Mouse (Mus musculus): ENCODE results near the gene Aplp1. TPM values are rescaled to one million over a fixed set of nuclear protein-coding genes. Genes with fewer than 3 reads are reported as not detected.

Aplp1 gene
- polyA plus RNA-seq, 1 experiment: 0.26 TPM

- TF ChIP-seq E2F4 (IDR thresholded peaks at IDR 0.05; ENCODE audit: insufficient read depth): no peak
- no peak for TF ChIP-seq MYOD1 (IDR thresholded peaks at IDR 0.05; ENCODE audit: control insufficient read depth in 1 of 3, insufficient read length in 2 of 3, low read depth in 2 of 3)
- TF ChIP-seq CEBPB (IDR thresholded peaks at IDR 0.05; ENCODE audit: insufficient read depth, poor library complexity, severe bottlenecking): no peak
- TF ChIP-seq REST (IDR thresholded peaks at IDR 0.05; ENCODE audit: insufficient read depth, insufficient read length): no peak
- no peak for TF ChIP-seq POLR2AphosphoS2 (IDR thresholded peaks at IDR 0.05; ENCODE audit: insufficient read length, low read depth)
- no peak for TF ChIP-seq TCF3 (IDR thresholded peaks at IDR 0.05; ENCODE audit: insufficient read length, low read depth)
- TF ChIP-seq TCF12 (IDR thresholded peaks at IDR 0.05; ENCODE audit: insufficient read depth, poor library complexity, severe bottlenecking): no peak
- TF ChIP-seq SRF (IDR thresholded peaks at IDR 0.05; ENCODE audit: control insufficient read depth, insufficient read length, low read depth): no peak
- TF ChIP-seq MAX (IDR thresholded peaks at IDR 0.05; ENCODE audit: low read depth): no peak
- TF ChIP-seq MYOG (IDR thresholded peaks at IDR 0.05; ENCODE audit: control insufficient read depth in 1 of 3, insufficient read depth in 1 of 3, insufficient read length in 2 of 3, low read depth in 2 of 3): no peak
- Histone ChIP-seq H3K79me2 (ENCODE audit: control insufficient read depth, insufficient read depth) (no peaks in the 10 kb centered on the region), H3K27me3 (ENCODE audit: control insufficient read depth, insufficient read depth, insufficient read length) (peaks cover 59% of the 10 kb centered on the region), H3K4me3 (no peak overlapping the region), H3K4me2 (ENCODE audit: low read depth) (no peak overlapping the region), H3ac (ENCODE audit: control insufficient read depth, insufficient read length) (no peak overlapping the region), H3K36me3 (ENCODE audit: control insufficient read depth, insufficient read depth) (no peaks in the 10 kb centered on the region)
Measured at GRCm38 (mm10) chr7:30453766-30454165, 8.4 kb upstream of the Aplp1 start.

GRCm38 (mm10) chr7:30453327-30453726 is 8.0 kb upstream of the Aplp1 start:
- Histone ChIP-seq H3K79me2 (ENCODE audit: control insufficient read depth, insufficient read depth) (no peaks in the 10 kb centered on the region), H3K36me3 (ENCODE audit: control insufficient read depth, insufficient read depth) (no peaks in the 10 kb centered on the region), H3K27me3 (ENCODE audit: control insufficient read depth, insufficient read depth, insufficient read length) (peaks cover 59% of the 10 kb centered on the region), H3ac (ENCODE audit: control insufficient read depth, insufficient read length) (no peak overlapping the region), H3K4me3 (no peak overlapping the region), H3K4me2 (ENCODE audit: low read depth) (no peak overlapping the region)
- TF ChIP-seq MYOG (IDR thresholded peaks at IDR 0.05; ENCODE audit: control insufficient read depth in 1 of 3, insufficient read depth in 1 of 3, insufficient read length in 2 of 3, low read depth in 2 of 3) (no peak), REST (IDR thresholded peaks at IDR 0.05; ENCODE audit: insufficient read depth, insufficient read length) (no peak), MAX (IDR thresholded peaks at IDR 0.05; ENCODE audit: low read depth) (no peak), POLR2A (IDR thresholded peaks at IDR 0.05; ENCODE audit: insufficient read length, low read depth) (no peak), MYOD1 (IDR thresholded peaks at IDR 0.05; ENCODE audit: control insufficient read depth in 1 of 3, insufficient read length in 2 of 3, low read depth in 2 of 3) (no peak), CEBPB (IDR thresholded peaks at IDR 0.05; ENCODE audit: insufficient read depth, poor library complexity, severe bottlenecking) (no peak), SRF (IDR thresholded peaks at IDR 0.05; ENCODE audit: control insufficient read depth, insufficient read length, low read depth) (no peak), USF1 (IDR thresholded peaks at IDR 0.05; ENCODE audit: low read depth) (no peak), TCF12 (IDR thresholded peaks at IDR 0.05; ENCODE audit: insufficient read depth, poor library complexity, severe bottlenecking) (no peak), POLR2AphosphoS2 (IDR thresholded peaks at IDR 0.05; ENCODE audit: insufficient read length, low read depth) (no peak), TCF3 (IDR thresholded peaks at IDR 0.05; ENCODE audit: insufficient read length, low read depth) (no peak), E2F4 (IDR thresholded peaks at IDR 0.05; ENCODE audit: insufficient read depth) (no peak)

- Histone ChIP-seq H3K36me3 (ENCODE audit: control insufficient read depth, insufficient read depth) (no peaks in the 10 kb centered on the region), H3K4me2 (ENCODE audit: low read depth) (no peak overlapping the region), H3K79me2 (ENCODE audit: control insufficient read depth, insufficient read depth) (no peaks in the 10 kb centered on the region), H3K4me3 (no peak overlapping the region), H3K27me3 (ENCODE audit: control insufficient read depth, insufficient read depth, insufficient read length) (peaks cover 44% of the 10 kb centered on the region), H3ac (ENCODE audit: control insufficient read depth, insufficient read length) (no peak overlapping the region)
- no peak for TF ChIP-seq MYOD1 (IDR thresholded peaks at IDR 0.05; ENCODE audit: control insufficient read depth in 1 of 3, insufficient read length in 2 of 3, low read depth in 2 of 3)
- TF ChIP-seq E2F4 (IDR thresholded peaks at IDR 0.05; ENCODE audit: insufficient read depth): no peak
- no peak for TF ChIP-seq TCF12 (IDR thresholded peaks at IDR 0.05; ENCODE audit: insufficient read depth, poor library complexity, severe bottlenecking)
- no peak for TF ChIP-seq POLR2A (IDR thresholded peaks at IDR 0.05; ENCODE audit: insufficient read length, low read depth)
- no peak for TF ChIP-seq MYOG (IDR thresholded peaks at IDR 0.05; ENCODE audit: control insufficient read depth in 1 of 3, insufficient read depth in 1 of 3, insufficient read length in 2 of 3, low read depth in 2 of 3)
- TF ChIP-seq USF1 (IDR thresholded peaks at IDR 0.05; ENCODE audit: low read depth): no peak
- TF ChIP-seq TCF3 (IDR thresholded peaks at IDR 0.05; ENCODE audit: insufficient read length, low read depth): no peak
Measured at GRCm38 (mm10) chr7:30450241-30450640, 4.9 kb upstream of the Aplp1 start.

- no peak overlapping the region for H3K4me3 ChIP-seq
- H3ac ChIP-seq (ENCODE audit: control insufficient read depth, insufficient read length): no peak overlapping the region
- H3K27me3 ChIP-seq (ENCODE audit: control insufficient read depth, insufficient read depth, insufficient read length): peaks cover 41% of the 10 kb centered on the region
- H3K79me2 ChIP-seq (ENCODE audit: control insufficient read depth, insufficient read depth): no peaks in the 10 kb centered on the region
- no peaks in the 10 kb centered on the region for H3K36me3 ChIP-seq (ENCODE audit: control insufficient read depth, insufficient read depth)
- H3K4me2 ChIP-seq (ENCODE audit: low read depth): no peak overlapping the region
- TF ChIP-seq USF1 (IDR thresholded peaks at IDR 0.05; ENCODE audit: low read depth) (no peak), E2F4 (IDR thresholded peaks at IDR 0.05; ENCODE audit: insufficient read depth) (no peak), REST (IDR thresholded peaks at IDR 0.05; ENCODE audit: insufficient read depth, insufficient read length) (no peak), POLR2AphosphoS2 (IDR thresholded peaks at IDR 0.05; ENCODE audit: insufficient read length, low read depth) (no peak), MAX (IDR thresholded peaks at IDR 0.05; ENCODE audit: low read depth) (no peak), CEBPB (IDR thresholded peaks at IDR 0.05; ENCODE audit: insufficient read depth, poor library complexity, severe bottlenecking) (no peak), MYOG (IDR thresholded peaks at IDR 0.05; ENCODE audit: control insufficient read depth in 1 of 3, insufficient read depth in 1 of 3, insufficient read length in 2 of 3, low read depth in 2 of 3) (no peak), MYOD1 (IDR thresholded peaks at IDR 0.05; ENCODE audit: control insufficient read depth in 1 of 3, insufficient read length in 2 of 3, low read depth in 2 of 3) (no peak), POLR2A (IDR thresholded peaks at IDR 0.05; ENCODE audit: insufficient read length, low read depth) (no peak), TCF3 (IDR thresholded peaks at IDR 0.05; ENCODE audit: insufficient read length, low read depth) (no peak), SRF (IDR thresholded peaks at IDR 0.05; ENCODE audit: control insufficient read depth, insufficient read length, low read depth) (no peak), TCF12 (IDR thresholded peaks at IDR 0.05; ENCODE audit: insufficient read depth, poor library complexity, severe bottlenecking) (no peak)
Measured at GRCm38 (mm10) chr7:30444154-30444970, 973 bp downstream of the Aplp1 start.

Data from myocyte (in vitro differentiated cells).